Mouse (Mus musculus): ENCODE data around the gene Vmn2r98. TPM values are rescaled to one million over a fixed set of nuclear protein-coding genes. Genes with fewer than 3 reads are reported as not detected.
"Not testable (repeated sequence)": the region's sequence is repeated elsewhere in the genome, so short reads cannot be mapped to it uniquely, and the experiment has no call there.

Vmn2r98 gene
- not detected for total RNA-seq (2021)
- long read RNA-seq, result 0 reads

DNA sequence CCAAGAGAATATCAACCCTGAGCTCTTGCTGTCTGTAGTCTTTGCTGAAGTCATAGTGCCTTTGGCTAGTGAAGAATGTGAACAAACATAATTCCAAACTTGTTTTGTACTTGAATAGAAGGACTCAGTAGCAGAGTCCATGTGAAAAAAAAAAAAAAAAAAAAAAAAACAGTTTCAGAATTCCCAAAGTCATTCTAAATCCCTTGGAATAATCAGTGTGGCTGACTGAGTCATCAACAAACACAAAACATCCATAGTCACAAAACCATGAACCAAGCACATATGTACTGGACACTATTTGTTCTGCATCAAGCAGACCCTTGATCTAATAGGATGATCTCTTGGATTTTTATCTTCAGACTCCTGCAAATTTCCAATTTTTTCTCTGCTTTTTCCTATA lies at the start of gene Vmn2r98:
Gene Vmn2r98, plus strand, starts transcription at position 301 of the 400 bp plus-strand sequence.
- not testable (repeated sequence) for DNase-seq (ENCODE audit: low spot score in 2 of 2)

DNA sequence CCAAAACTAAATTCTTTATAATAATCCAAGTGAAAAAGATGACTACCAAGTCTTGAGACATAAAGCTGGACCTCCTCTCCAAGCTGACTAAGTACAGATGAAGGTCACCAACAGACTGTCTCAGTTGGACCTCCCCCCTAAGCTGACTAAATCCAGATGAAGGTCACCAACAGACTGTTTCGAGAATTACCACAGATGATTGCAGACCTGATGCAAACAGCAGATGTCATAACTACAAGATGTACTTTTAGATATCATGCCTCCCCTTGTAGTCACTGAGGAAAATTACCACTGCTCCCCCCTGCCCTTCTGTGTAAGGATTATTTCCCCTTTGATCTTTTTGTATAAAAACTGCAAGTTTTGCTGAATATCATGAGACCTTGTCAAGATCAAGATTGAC lies 21.8 kb upstream of the Vmn2r98 start:
- not testable (repeated sequence) for DNase-seq (ENCODE audit: low spot score in 2 of 2)

DNA sequence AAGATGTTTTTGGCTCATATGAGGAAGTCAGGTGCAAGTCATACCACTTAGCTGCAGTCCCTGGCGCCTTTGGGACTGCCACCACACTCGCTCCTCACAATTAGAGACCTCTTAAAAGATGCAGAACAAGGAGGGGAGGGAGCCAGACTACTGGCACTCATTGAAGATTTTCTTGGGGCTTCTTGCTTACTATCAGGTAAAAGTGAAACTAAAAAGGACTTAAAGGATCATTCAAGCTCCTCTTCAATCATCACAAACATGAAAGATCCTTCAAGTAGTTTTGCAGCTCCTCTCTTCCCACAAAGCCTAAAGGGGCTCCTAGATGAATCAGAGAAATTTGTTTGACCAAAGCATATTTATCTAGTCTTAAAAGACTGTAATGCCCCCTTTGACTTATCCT lies 21.3 kb upstream of the Vmn2r98 start:
- no peak for DNase-seq (ENCODE audit: low spot score in 2 of 2)

DNA sequence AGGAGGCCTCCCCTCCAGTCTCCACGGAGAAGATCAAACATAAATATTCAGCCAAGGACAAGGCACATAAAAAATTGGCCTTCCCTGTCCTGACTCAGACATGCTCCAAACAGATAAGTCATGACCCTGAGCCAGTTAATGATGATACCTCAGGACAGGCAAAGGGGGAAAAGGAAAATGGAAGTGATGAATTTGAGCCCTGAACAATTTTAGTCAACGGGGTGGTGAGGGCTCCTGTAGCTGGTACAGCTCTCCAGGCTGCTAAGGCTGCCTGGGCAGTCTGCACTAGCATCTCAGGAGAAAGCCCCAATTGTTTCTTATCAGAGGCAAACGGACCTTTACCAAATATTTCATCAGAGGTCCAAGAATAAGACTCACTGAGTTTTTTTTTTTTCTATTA lies 20.5 kb upstream of the Vmn2r98 start:
- no peak for DNase-seq (ENCODE audit: low spot score in 2 of 2)

Other genes starting within 250 kb of the Vmn2r98 start
- gene Vmn2r97, start 139.2 kb upstream of the Vmn2r98 start, total RNA-seq (2021), result not detected

Measured in layer of hippocampus, adult 18-20 months (tissue).